Mouse (Mus musculus) MN1 (cell line): Measurements from ENCODE around the gene Cdkl1.

Experiments
- DNase-seq: peaks from one replicate; pipeline ENCODE4 v3.0.0-alpha.2; 2016; ENCODE audit warnings: low spot score

Cdkl1 gene

GRCm38 (mm10) chr12:69744138-69744537, 46.9 kb downstream of the Cdkl1 start:
- DNase-seq = no peak

GRCm38 (mm10) chr12:69741965-69742364, 49.1 kb downstream of the Cdkl1 start:
- DNase-seq = no peak

GRCm38 (mm10) chr12:69733923-69734322, 57.1 kb downstream of the Cdkl1 start:
- DNase-seq = no peak

GRCm38 (mm10) chr12:69733518-69733917, 57.5 kb downstream of the Cdkl1 start:
- DNase-seq = peak; percentile 72

GRCm38 (mm10) chr12:69732221-69732620, 58.8 kb downstream of the Cdkl1 start:
- no peak for DNase-seq

- DNase-seq = no peak
These were observed 60.8 kb downstream of the Cdkl1 start for GRCm38 (mm10) chr12:69730306-69730705.

GRCm38 (mm10) chr12:69729246-69729645, 61.8 kb downstream of the Cdkl1 start:
- DNase-seq = no peak

- DNase-seq = peak; percentile 98
These were observed 66.2 kb downstream of the Cdkl1 start, which contains the start of the genes L2hgdh and Atp5s for GRCm38 (mm10) chr12:69724711-69725460. Gene L2hgdh (minus strand): TSS chr12:69724873. Gene Atp5s (plus strand): TSS chr12:69724950.

- peak; percentile 37 for DNase-seq
These were observed 66.9 kb downstream of the Cdkl1 start for GRCm38 (mm10) chr12:69724018-69724710.

GRCm38 (mm10) chr12:69723376-69723775, 67.7 kb downstream of the Cdkl1 start:
- no peak for DNase-seq

GRCm38 (mm10) chr12:69722857-69723256, 68.2 kb downstream of the Cdkl1 start:
- no peak for DNase-seq

- no peak for DNase-seq
These were observed 77.4 kb downstream of the Cdkl1 start for GRCm38 (mm10) chr12:69713628-69714027.

- no peak for DNase-seq
These were observed 86.1 kb downstream of the Cdkl1 start for GRCm38 (mm10) chr12:69704799-69705458.

- DNase-seq = no peak
These were observed 92.7 kb downstream of the Cdkl1 start for GRCm38 (mm10) chr12:69698352-69698751.
